Mouse (Mus musculus): ENCODE data around the gene Polr3f.

DNA sequence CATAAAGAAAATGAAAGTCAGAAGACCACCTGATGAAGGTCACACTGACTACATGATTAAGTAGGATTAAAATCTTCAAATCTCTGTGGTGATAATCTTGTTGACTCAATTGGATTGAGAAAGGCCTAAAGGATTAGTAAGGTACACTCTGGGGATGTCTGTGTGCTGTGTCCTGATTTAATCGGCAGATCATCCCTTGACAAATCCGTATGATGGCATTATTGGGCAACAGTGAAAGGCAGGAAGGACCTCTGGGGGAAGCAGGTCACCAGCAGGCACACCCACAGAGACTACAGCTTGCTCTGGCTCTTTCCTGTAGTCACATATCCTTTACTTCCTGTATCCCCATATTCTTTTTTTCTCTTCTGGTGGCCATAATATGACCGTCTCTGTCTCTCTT is 7.7 kb upstream of the Polr3f start:
- TF ChIP-seq POLR2A (IDR thresholded peaks at IDR 0.05; ENCODE audit: low read depth, low read length) (no peak), CTCF (IDR thresholded peaks at IDR 0.05; ENCODE audit: borderline replicate concordance, insufficient read depth, low read length) (no peak)
